Mouse (Mus musculus): ENCODE measurements at regions not wholly inside any gene's neighbourhood (a gene's known extent, or its start where the extent isn't known, plus 50 kb on each side); places are given as distances from the start of the nearest gene placed in this dataset.

- Histone ChIP-seq H3K36me3 (ENCODE audit: control insufficient read depth, insufficient read depth, low read length, poor library complexity, severe bottlenecking) (no peaks in the 10 kb centered on the region), H3K27me3 (ENCODE audit: control insufficient read depth, insufficient read depth, low read length, poor library complexity, severe bottlenecking) (no peaks in the 10 kb centered on the region)
- no peak for DNase-seq (ENCODE audit: low read depth, low spot score)
Observed at GRCm38 (mm10) chr6:103236896-103237295, 273.5 kb upstream of the Chl1 start.

- no peaks in the 10 kb centered on the region for H3K27me3 ChIP-seq (ENCODE audit: control insufficient read depth, insufficient read depth, low read length, poor library complexity, severe bottlenecking)
- H3K36me3 ChIP-seq (ENCODE audit: control insufficient read depth, insufficient read depth, low read length, poor library complexity, severe bottlenecking), result no peaks in the 10 kb centered on the region
- DNase-seq (ENCODE audit: low read depth, low spot score), result no peak
Observed at GRCm38 (mm10) chr6:103268984-103269383, 241.4 kb upstream of the Chl1 start.

GRCm38 (mm10) chr6:103272216-103272615, 238.2 kb upstream of the Chl1 start:
- no peak for DNase-seq (ENCODE audit: low read depth, low spot score)
- H3K36me3 ChIP-seq (ENCODE audit: control insufficient read depth, insufficient read depth, low read length, poor library complexity, severe bottlenecking), result no peaks in the 10 kb centered on the region
- no peaks in the 10 kb centered on the region for H3K27me3 ChIP-seq (ENCODE audit: control insufficient read depth, insufficient read depth, low read length, poor library complexity, severe bottlenecking)

GRCm38 (mm10) chr6:103275071-103275470, 235.3 kb upstream of the Chl1 start:
- no peak for DNase-seq (ENCODE audit: low read depth, low spot score)
- H3K27me3 ChIP-seq (ENCODE audit: control insufficient read depth, insufficient read depth, low read length, poor library complexity, severe bottlenecking), result no peaks in the 10 kb centered on the region

GRCm38 (mm10) chr6:103275476-103275875, 234.9 kb upstream of the Chl1 start:
- no peak for DNase-seq (ENCODE audit: low read depth, low spot score)
- no peaks in the 10 kb centered on the region for H3K27me3 ChIP-seq (ENCODE audit: control insufficient read depth, insufficient read depth, low read length, poor library complexity, severe bottlenecking)
- no peaks in the 10 kb centered on the region for H3K36me3 ChIP-seq (ENCODE audit: control insufficient read depth, insufficient read depth, low read length, poor library complexity, severe bottlenecking)

More at GRCm38 (mm10) chr6:103275071-103275470, 235.3 kb upstream of the Chl1 start:
- H3K36me3 ChIP-seq (ENCODE audit: control insufficient read depth, insufficient read depth, low read length, poor library complexity, severe bottlenecking), result no peaks in the 10 kb centered on the region

- H3K36me3 ChIP-seq (ENCODE audit: control insufficient read depth, insufficient read depth, low read length, poor library complexity, severe bottlenecking), result no peaks in the 10 kb centered on the region
- H3K27me3 ChIP-seq (ENCODE audit: control insufficient read depth, insufficient read depth, low read length, poor library complexity, severe bottlenecking), result no peaks in the 10 kb centered on the region
- DNase-seq (ENCODE audit: low read depth, low spot score), result peak; percentile 56
Observed at GRCm38 (mm10) chr6:103296015-103296414, 214.4 kb upstream of the Chl1 start.

GRCm38 (mm10) chr6:103306420-103307249, 203.8 kb upstream of the Chl1 start:
- Histone ChIP-seq H3K36me3 (ENCODE audit: control insufficient read depth, insufficient read depth, low read length, poor library complexity, severe bottlenecking) (no peaks in the 10 kb centered on the region), H3K27me3 (ENCODE audit: control insufficient read depth, insufficient read depth, low read length, poor library complexity, severe bottlenecking) (no peaks in the 10 kb centered on the region)
- peak; percentile 64 for DNase-seq (ENCODE audit: low read depth, low spot score)

- H3K27me3 ChIP-seq (ENCODE audit: control insufficient read depth, insufficient read depth, low read length, poor library complexity, severe bottlenecking), result no peaks in the 10 kb centered on the region
- no peak for DNase-seq (ENCODE audit: low read depth, low spot score)
- no peaks in the 10 kb centered on the region for H3K36me3 ChIP-seq (ENCODE audit: control insufficient read depth, insufficient read depth, low read length, poor library complexity, severe bottlenecking)
Observed at GRCm38 (mm10) chr6:103307250-103307580, 203.2 kb upstream of the Chl1 start.

GRCm38 (mm10) chr6:103312149-103312548, 198.2 kb upstream of the Chl1 start:
- Histone ChIP-seq H3K27me3 (ENCODE audit: control insufficient read depth, insufficient read depth, low read length, poor library complexity, severe bottlenecking) (no peaks in the 10 kb centered on the region), H3K36me3 (ENCODE audit: control insufficient read depth, insufficient read depth, low read length, poor library complexity, severe bottlenecking) (no peaks in the 10 kb centered on the region)
- DNase-seq (ENCODE audit: low read depth, low spot score), result no peak

- no peaks in the 10 kb centered on the region for H3K27me3 ChIP-seq (ENCODE audit: control insufficient read depth, insufficient read depth, low read length, poor library complexity, severe bottlenecking)
- no peaks in the 10 kb centered on the region for H3K36me3 ChIP-seq (ENCODE audit: control insufficient read depth, insufficient read depth, low read length, poor library complexity, severe bottlenecking)
- no peak for DNase-seq (ENCODE audit: low read depth, low spot score)
Observed at GRCm38 (mm10) chr6:103312935-103313334, 197.5 kb upstream of the Chl1 start.

- no peak for DNase-seq (ENCODE audit: low read depth, low spot score)
- Histone ChIP-seq H3K36me3 (ENCODE audit: control insufficient read depth, insufficient read depth, low read length, poor library complexity, severe bottlenecking) (no peaks in the 10 kb centered on the region), H3K27me3 (ENCODE audit: control insufficient read depth, insufficient read depth, low read length, poor library complexity, severe bottlenecking) (no peaks in the 10 kb centered on the region)
Observed at GRCm38 (mm10) chr6:103318081-103318480, 192.3 kb upstream of the Chl1 start.

- Histone ChIP-seq H3K36me3 (ENCODE audit: control insufficient read depth, insufficient read depth, low read length, poor library complexity, severe bottlenecking) (no peaks in the 10 kb centered on the region), H3K27me3 (ENCODE audit: control insufficient read depth, insufficient read depth, low read length, poor library complexity, severe bottlenecking) (no peaks in the 10 kb centered on the region)
- no peak for DNase-seq (ENCODE audit: low read depth, low spot score)
Observed at GRCm38 (mm10) chr6:103318677-103319359, 191.6 kb upstream of the Chl1 start.

GRCm38 (mm10) chr6:103319964-103320363, 190.4 kb upstream of the Chl1 start:
- H3K27me3 ChIP-seq (ENCODE audit: control insufficient read depth, insufficient read depth, low read length, poor library complexity, severe bottlenecking), result no peaks in the 10 kb centered on the region
- DNase-seq (ENCODE audit: low read depth, low spot score), result no peak
- H3K36me3 ChIP-seq (ENCODE audit: control insufficient read depth, insufficient read depth, low read length, poor library complexity, severe bottlenecking), result no peaks in the 10 kb centered on the region

GRCm38 (mm10) chr6:103320550-103320949, 189.8 kb upstream of the Chl1 start:
- DNase-seq (ENCODE audit: low read depth, low spot score), result no peak
- Histone ChIP-seq H3K27me3 (ENCODE audit: control insufficient read depth, insufficient read depth, low read length, poor library complexity, severe bottlenecking) (no peaks in the 10 kb centered on the region), H3K36me3 (ENCODE audit: control insufficient read depth, insufficient read depth, low read length, poor library complexity, severe bottlenecking) (no peaks in the 10 kb centered on the region)

GRCm38 (mm10) chr6:103321058-103321457, 189.3 kb upstream of the Chl1 start:
- no peak for DNase-seq (ENCODE audit: low read depth, low spot score)
- Histone ChIP-seq H3K36me3 (ENCODE audit: control insufficient read depth, insufficient read depth, low read length, poor library complexity, severe bottlenecking) (no peaks in the 10 kb centered on the region), H3K27me3 (ENCODE audit: control insufficient read depth, insufficient read depth, low read length, poor library complexity, severe bottlenecking) (no peaks in the 10 kb centered on the region)
